Mouse (Mus musculus) intestine, postnatal 0 days (tissue): ENCODE results near the gene Matn3. TPM values are rescaled to one million over a fixed set of nuclear protein-coding genes. Genes with fewer than 3 reads are reported as not detected.

ENCODE experiments used
- ATAC-seq: fragments of 200-750 bp; cut with Nextera tagmentation; 2 replicates; pipeline ENCODE4 v1.8.0; 2017; ENCODE audit warnings: mild to moderate bottlenecking, moderate TSS enrichment, moderate library complexity
- H3K27ac ChIP-seq: fragments of 300-500 bp; sonication (generic); 2 replicates; pipeline ENCODE4 v1.5.1; 2014; ENCODE audit warnings: mild to moderate bottlenecking, low read depth, low read length, moderate library complexity
- H3K27me3 ChIP-seq: fragments of 300-500 bp; sonication (generic); replicated peaks from 2 replicates; pipeline ENCODE4 v1.6.1; 2014; ENCODE audit warnings: low read length, mixed read lengths; ENCODE audit not compliant: control insufficient read depth, insufficient read depth
- H3K36me3 ChIP-seq: fragments of 300-500 bp; sonication (generic); 2 replicates; pipeline ENCODE4 v1.6.1; 2014; ENCODE audit warnings: mild to moderate bottlenecking, moderate library complexity; ENCODE audit not compliant: control insufficient read depth, insufficient read depth
- H3K4me1 ChIP-seq: fragments of 300-500 bp; sonication (generic); replicated peaks from 2 replicates; pipeline ENCODE4 v1.6.1; 2014; ENCODE audit warnings: antibody characterized with exemption, low read length, mixed read lengths; ENCODE audit not compliant: control insufficient read depth, insufficient read depth
- H3K4me2 ChIP-seq: fragments of 300-500 bp; sonication (generic); replicated peaks from 2 replicates; pipeline ENCODE4 v1.6.1; 2014; ENCODE audit warnings: low read depth, mild to moderate bottlenecking, moderate library complexity
- H3K4me3 ChIP-seq: fragments of 300-500 bp; sonication (generic); 2 replicates; pipeline ENCODE4 v1.5.1; 2014; ENCODE audit warnings: low read depth, low read length
- H3K9ac ChIP-seq: fragments of 300-500 bp; sonication (generic); 2 replicates; pipeline ENCODE4 v1.6.1; 2014; ENCODE audit warnings: mild to moderate bottlenecking, low read depth, low read length
- H3K9me3 ChIP-seq: fragments of 300-500 bp; sonication (generic); 2 replicates; pipeline ENCODE4 v1.6.1; 2016; ENCODE audit warnings: mixed run types; ENCODE audit not compliant: control insufficient read depth
- CTCF ChIP-seq: sonication (generic); IDR thresholded peaks from 2 replicates; pipeline ENCODE4 v1.5.1; 2016; ENCODE audit warnings: low read depth, mild to moderate bottlenecking, control low read depth, antibody characterized with exemption, moderate library complexity
- WGBS: fragments of 180-500 bp; shearing (Covaris S2); extraction: QIAGEN DNeasy Blood & Tissue Kit; methylation state at CpG from one replicate; pipeline ENCODE4 v1.1.7; 2014; 5-methylcytosine and 5-hydroxymethylcytosine counted together
- polyA plus RNA-seq: library from polyadenylated mRNA; unstranded; fragments of >200 nt; fragmentation: Nextera tagmentation; extraction: Ambion mirVana; gene quantifications from 2 replicates; pipeline ENCODE4 v1.2.1, GENCODE M21; 2015

The Matn3 gene
- polyA plus RNA-seq, 1 experiment from 2014 or later: not detected

DNA sequence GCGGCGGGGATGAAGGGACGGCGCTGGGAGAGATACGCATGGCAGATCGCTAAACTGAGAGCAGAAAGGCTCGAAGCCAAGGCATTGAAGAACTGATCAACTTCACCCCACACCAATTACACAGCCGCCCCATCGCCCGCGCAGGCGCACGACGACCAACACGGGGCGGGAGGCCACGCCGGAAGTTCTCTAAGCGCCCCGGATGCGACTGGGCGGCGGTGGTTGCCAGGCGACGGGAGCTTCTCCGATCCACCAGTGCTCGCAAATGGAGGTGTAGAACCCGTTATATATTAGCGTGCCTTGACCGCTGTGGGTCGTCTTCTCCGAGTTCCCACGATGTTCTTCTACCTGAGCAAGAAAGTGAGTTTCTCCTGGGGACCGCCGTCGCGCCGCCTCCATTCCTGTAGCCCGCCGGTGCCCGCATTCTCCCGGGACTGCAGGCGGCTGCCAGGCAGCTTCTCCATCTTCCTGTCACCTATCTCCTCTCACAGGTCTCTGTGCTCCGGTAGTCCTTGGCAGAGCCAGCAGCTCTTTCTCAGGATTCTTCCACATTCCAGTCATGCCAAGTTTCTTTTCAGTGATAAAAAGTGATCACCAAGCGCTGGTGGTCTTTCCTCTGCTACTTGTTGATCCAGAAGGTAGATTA lies 26.2 kb downstream of the Matn3 start, which contains the start of gene Wdr35:
TSS of gene Wdr35 (plus strand) at position 73 of the 646 bp plus-strand sequence.
- Histone ChIP-seq H3K36me3 (no peaks in the 10 kb centered on the region), H3K4me3 (peak within 1 kb of the TSS; percentile 69), H3K27ac (no peak within 1 kb of the TSS), H3K9ac (peak within 1 kb of the TSS; percentile 48; the same call in 1 of the 2 replicates), H3K9me3 (no peaks in the 10 kb centered on the region), H3K4me1 (no peaks in the 10 kb centered on the region), H3K4me2 (peak within 1 kb of the TSS; percentile 89), H3K27me3 (no peaks in the 10 kb centered on the region)
- whole genome bisulfite sequencing: under 1% methylated on average over 45 of the region's 45 CpGs
- peak; percentile 80 for ATAC-seq
- no peak for TF ChIP-seq CTCF

DNA sequence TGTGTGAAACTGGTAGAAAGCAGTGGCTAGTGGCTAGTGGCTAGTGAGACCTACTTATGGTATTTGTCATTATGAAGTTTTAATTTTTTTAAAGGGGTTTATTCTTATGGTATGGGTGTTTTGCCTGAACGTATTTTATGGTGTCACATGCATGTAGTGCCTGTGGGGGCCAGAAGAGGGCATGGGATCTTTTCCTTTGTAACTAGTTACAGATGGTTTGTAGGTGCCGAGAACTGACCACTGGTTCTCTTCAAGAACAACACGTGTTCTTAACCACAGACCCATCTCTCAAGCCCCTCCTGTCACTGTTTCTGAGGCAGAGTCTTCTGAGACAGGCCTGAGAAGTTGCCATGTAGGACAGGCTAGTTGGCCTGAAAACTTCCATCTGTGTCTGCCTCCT lies 27.3 kb downstream of the Matn3 start:
- Histone ChIP-seq H3K27me3 (no peaks in the 10 kb centered on the region), H3K36me3 (no peaks in the 10 kb centered on the region), H3K9me3 (no peaks in the 10 kb centered on the region), H3K27ac (no peak overlapping the region), H3K4me1 (no peaks in the 10 kb centered on the region), H3K4me2 (no peak overlapping the region), H3K4me3 (no peak overlapping the region), H3K9ac (no peak overlapping the region)
- no peak for ATAC-seq
- WGBS: 91% methylated on average over 3 of the region's 3 CpGs
- no peak for TF ChIP-seq CTCF

DNA sequence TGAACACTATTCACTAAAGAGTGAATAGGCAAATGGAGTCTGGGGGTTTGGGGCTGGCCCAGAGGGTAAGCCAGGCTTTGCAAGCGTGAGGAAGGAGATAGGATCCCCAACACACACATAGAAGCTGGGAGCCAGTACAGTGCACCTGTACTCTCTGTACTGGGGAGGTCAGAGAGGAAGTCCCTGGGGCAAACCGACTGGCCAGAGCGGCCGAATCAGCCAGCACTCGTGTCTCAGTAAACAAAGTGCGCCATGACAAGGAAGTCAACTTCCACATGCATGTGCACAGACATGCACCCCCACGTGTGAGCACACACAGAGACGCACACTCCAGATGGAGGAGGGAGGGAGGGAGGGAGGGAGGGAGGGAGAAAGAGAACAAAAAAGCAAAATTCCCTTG lies 45.5 kb downstream of the Matn3 start:
- WGBS: 69% methylated on average over 8 of the region's 8 CpGs
- Histone ChIP-seq H3K4me1 (no peaks in the 10 kb centered on the region), H3K9ac (no peak overlapping the region), H3K27ac (no peak overlapping the region), H3K9me3 (no peaks in the 10 kb centered on the region), H3K4me2 (no peak overlapping the region), H3K36me3 (no peaks in the 10 kb centered on the region), H3K4me3 (no peak overlapping the region), H3K27me3 (no peaks in the 10 kb centered on the region)
- no peak for ATAC-seq
- TF ChIP-seq CTCF: no peak

DNA sequence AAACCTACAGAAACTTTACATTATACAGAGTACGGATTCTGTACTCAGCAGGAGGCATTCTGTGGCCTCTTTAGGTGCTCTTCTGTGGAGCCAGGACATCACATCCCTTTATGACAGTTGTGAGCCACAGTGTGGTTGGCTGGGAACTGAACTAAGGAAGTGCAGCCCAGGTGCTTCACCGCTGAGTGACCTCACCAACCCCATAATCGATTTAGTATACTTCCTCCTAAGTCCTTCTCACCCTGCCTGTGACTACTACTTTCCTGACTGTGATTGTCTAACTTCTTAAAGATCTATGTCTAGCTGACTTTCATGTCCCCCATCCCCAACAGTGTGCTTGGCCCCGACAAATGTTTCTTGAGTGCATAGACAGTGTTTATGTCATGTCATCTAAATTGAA lies 50.6 kb downstream of the Matn3 start:
- Histone ChIP-seq H3K9ac (no peak overlapping the region), H3K9me3 (no peaks in the 10 kb centered on the region), H3K36me3 (no peaks in the 10 kb centered on the region), H3K27me3 (no peaks in the 10 kb centered on the region), H3K27ac (no peak overlapping the region), H3K4me2 (no peak overlapping the region), H3K4me3 (no peak overlapping the region), H3K4me1 (no peaks in the 10 kb centered on the region)
- 87% methylated on average over 4 of the region's 4 CpGs for WGBS
- no peak for ATAC-seq
- TF ChIP-seq CTCF: no peak

DNA sequence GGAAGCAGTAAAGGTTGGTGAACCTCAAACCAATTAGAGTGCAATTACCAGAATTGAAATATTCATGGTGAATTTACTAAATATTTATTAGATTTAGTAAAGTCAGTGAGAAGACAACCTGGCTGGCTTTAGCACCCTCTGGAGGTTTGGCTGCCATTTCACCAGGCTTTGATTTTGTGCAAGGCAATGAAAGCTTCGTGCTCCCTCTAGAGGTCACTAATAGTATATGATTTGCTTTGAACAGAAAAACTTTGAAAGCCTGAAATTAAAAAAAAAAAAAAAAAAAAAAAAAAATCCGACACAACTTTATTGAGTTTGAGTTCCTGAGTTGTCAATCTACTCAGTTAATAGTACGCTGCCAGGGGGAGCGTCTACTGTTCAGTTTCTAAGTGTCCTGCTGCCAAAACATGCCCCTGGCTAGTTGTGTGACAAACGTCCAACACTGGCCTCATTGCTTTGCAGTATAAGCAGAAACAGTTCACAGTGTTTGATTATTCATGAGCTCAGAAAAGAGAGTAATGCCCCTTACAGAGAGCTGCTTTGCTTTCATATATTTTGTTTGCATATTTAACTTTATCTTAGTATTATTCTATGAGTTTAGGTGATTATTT lies 54.4 kb downstream of the Matn3 start:
- ATAC-seq: peak; percentile 45; the same call in 1 of the 2 replicates
- no peak overlapping the region for H3K4me2 ChIP-seq
- peak; percentile 87 for TF ChIP-seq CTCF
- no peaks in the 10 kb centered on the region for H3K27me3 ChIP-seq
- H3K9ac ChIP-seq: no peak overlapping the region
- WGBS: 6% methylated on average over 5 of the region's 5 CpGs
- no peak overlapping the region for H3K27ac ChIP-seq
- no peaks in the 10 kb centered on the region for H3K36me3 ChIP-seq
- H3K9me3 ChIP-seq: no peaks in the 10 kb centered on the region
- H3K4me3 ChIP-seq: no peak overlapping the region
- no peaks in the 10 kb centered on the region for H3K4me1 ChIP-seq

DNA sequence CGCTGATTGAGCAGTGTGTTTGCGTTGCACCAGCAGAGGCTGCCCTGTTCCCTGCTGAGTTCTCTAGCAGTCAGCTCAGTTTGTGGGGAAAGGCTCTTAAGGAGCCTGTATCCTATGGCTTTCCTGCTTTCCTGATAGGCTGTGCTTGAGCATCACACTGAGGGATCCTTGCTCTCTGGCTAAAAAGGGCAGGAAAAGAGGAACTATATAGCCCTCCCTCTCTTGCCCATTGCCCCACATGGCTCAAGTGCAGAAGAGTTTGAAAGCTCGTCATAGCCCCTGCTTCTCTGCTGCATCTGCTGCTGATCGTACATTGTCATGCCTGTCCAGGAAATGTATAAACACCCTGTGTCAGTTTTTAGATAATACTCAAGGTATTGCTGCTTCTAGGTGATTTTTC lies 59.4 kb downstream of the Matn3 start:
- Histone ChIP-seq H3K27me3 (no peaks in the 10 kb centered on the region), H3K27ac (no peak overlapping the region), H3K4me3 (no peak overlapping the region), H3K4me2 (no peak overlapping the region), H3K9me3 (no peaks in the 10 kb centered on the region), H3K36me3 (no peaks in the 10 kb centered on the region), H3K9ac (no peak overlapping the region), H3K4me1 (no peaks in the 10 kb centered on the region)
- WGBS: 65% methylated on average over 4 of the region's 4 CpGs
- no peak for ATAC-seq
- TF ChIP-seq CTCF: no peak
